Mouse (Mus musculus): ENCODE measurements around the gene Gpr27. TPM values are rescaled to one million over a fixed set of nuclear protein-coding genes. Genes with fewer than 3 reads are reported as not detected.

Gene Gpr27
- polyA plus RNA-seq, 1 experiment from 2014 or later: 1.0 TPM

- Histone ChIP-seq H3K4me1 (replicated peaks) (no peaks in the 10 kb centered on the region), H3K4me3 (no peak overlapping the region), H3K27ac (no peak overlapping the region), H3K9ac (no peak overlapping the region), H3K4me2 (no peak overlapping the region), H3K9me3 (replicated peaks) (no peaks in the 10 kb centered on the region), H3K36me3 (no peaks in the 10 kb centered on the region), H3K27me3 (0 out of 2 replicates have a peak, but pooled peaks cover 3% of the 10 kb centered on the region)
- WGBS: 76% methylated on average over 11 of the region's 11 CpGs
- ATAC-seq (replicated peaks; ENCODE audit: insufficient number of reproducible peaks, insufficient read depth, low FRiP score, low read depth): no peak
Observed at GRCm38 (mm10) chr6:99678108-99678507, 14.4 kb upstream of the Gpr27 start.

- no peak for ATAC-seq (replicated peaks; ENCODE audit: insufficient number of reproducible peaks, insufficient read depth, low FRiP score, low read depth)
- Histone ChIP-seq H3K4me2 (no peak overlapping the region), H3K9me3 (replicated peaks) (no peaks in the 10 kb centered on the region), H3K9ac (no peak overlapping the region), H3K27me3 (peaks cover 2% of the 10 kb centered on the region; the same call in 1 of the 2 replicates), H3K36me3 (no peaks in the 10 kb centered on the region), H3K4me3 (no peak overlapping the region), H3K4me1 (replicated peaks) (no peaks in the 10 kb centered on the region), H3K27ac (no peak overlapping the region)
- 86% methylated on average over 5 of the region's 5 CpGs for WGBS
Observed at GRCm38 (mm10) chr6:99683974-99684373, 8.5 kb upstream of the Gpr27 start.

GRCm38 (mm10) chr6:99684899-99685298 is 7.6 kb upstream of the Gpr27 start:
- H3K9ac ChIP-seq: no peak overlapping the region
- 53% methylated on average over 5 of the region's 5 CpGs for WGBS
- H3K27ac ChIP-seq: no peak overlapping the region
- H3K4me3 ChIP-seq: no peak overlapping the region
- no peaks in the 10 kb centered on the region for H3K9me3 ChIP-seq (replicated peaks)
- peaks cover 11% of the 10 kb centered on the region for H3K27me3 ChIP-seq
- H3K4me2 ChIP-seq: no peak overlapping the region
- H3K4me1 ChIP-seq (replicated peaks): no peaks in the 10 kb centered on the region
- ATAC-seq (replicated peaks; ENCODE audit: insufficient number of reproducible peaks, insufficient read depth, low FRiP score, low read depth): no peak
- H3K36me3 ChIP-seq: no peaks in the 10 kb centered on the region

GRCm38 (mm10) chr6:99688513-99688912 is 4.0 kb upstream of the Gpr27 start:
- Histone ChIP-seq H3K27ac (no peak overlapping the region), H3K27me3 (peaks cover 47% of the 10 kb centered on the region), H3K4me2 (no peak overlapping the region), H3K36me3 (no peaks in the 10 kb centered on the region), H3K4me3 (no peak overlapping the region), H3K4me1 (replicated peaks) (peaks cover 13% of the 10 kb centered on the region), H3K9ac (no peak overlapping the region), H3K9me3 (replicated peaks) (no peaks in the 10 kb centered on the region)
- ATAC-seq (replicated peaks; ENCODE audit: insufficient number of reproducible peaks, insufficient read depth, low FRiP score, low read depth): no peak
- WGBS: 57% methylated on average over 6 of the region's 6 CpGs

- Histone ChIP-seq H3K27me3 (peaks cover 78% of the 10 kb centered on the region), H3K9me3 (replicated peaks) (no peaks in the 10 kb centered on the region), H3K4me1 (replicated peaks) (peaks cover 16% of the 10 kb centered on the region), H3K4me3 (peak overlapping the region; percentile 74), H3K27ac (no peak overlapping the region), H3K36me3 (no peaks in the 10 kb centered on the region), H3K4me2 (peak overlapping the region; percentile 95), H3K9ac (peak overlapping the region; percentile 67)
- 7% methylated on average over 25 of the region's 25 CpGs for WGBS
- no peak for ATAC-seq (replicated peaks; ENCODE audit: insufficient number of reproducible peaks, insufficient read depth, low FRiP score, low read depth)
Observed at GRCm38 (mm10) chr6:99691666-99692205, 743 bp upstream of the Gpr27 start.

GRCm38 (mm10) chr6:99692916-99693841 is 700 bp downstream of the Gpr27 start:
- WGBS: 1% methylated on average over 106 of the region's 110 CpGs
- Histone ChIP-seq H3K27me3 (peaks cover 91% of the 10 kb centered on the region), H3K9me3 (replicated peaks) (no peaks in the 10 kb centered on the region), H3K4me3 (peak overlapping the region; percentile 74), H3K36me3 (no peaks in the 10 kb centered on the region), H3K4me2 (peak overlapping the region; percentile 95), H3K9ac (peak overlapping the region; percentile 67), H3K27ac (no peak overlapping the region), H3K4me1 (replicated peaks) (peaks cover 16% of the 10 kb centered on the region)
- peak; percentile 28; the same call in 1 of the 2 replicates for ATAC-seq (replicated peaks; ENCODE audit: insufficient number of reproducible peaks, insufficient read depth, low FRiP score, low read depth)

GRCm38 (mm10) chr6:99700484-99700883 is 8.0 kb downstream of the Gpr27 start:
- H3K4me2 ChIP-seq: no peak overlapping the region
- no peak for ATAC-seq (replicated peaks; ENCODE audit: insufficient number of reproducible peaks, insufficient read depth, low FRiP score, low read depth)
- H3K4me1 ChIP-seq (replicated peaks): no peaks in the 10 kb centered on the region
- H3K4me3 ChIP-seq: no peak overlapping the region
- peaks cover 34% of the 10 kb centered on the region for H3K27me3 ChIP-seq
- no peak overlapping the region for H3K9ac ChIP-seq
- 59% methylated on average over 3 of the region's 3 CpGs for WGBS
- H3K27ac ChIP-seq: no peak overlapping the region
- H3K36me3 ChIP-seq: no peaks in the 10 kb centered on the region
- no peaks in the 10 kb centered on the region for H3K9me3 ChIP-seq (replicated peaks)

- no peaks in the 10 kb centered on the region for H3K9me3 ChIP-seq (replicated peaks)
- no peak for ATAC-seq (replicated peaks; ENCODE audit: insufficient number of reproducible peaks, insufficient read depth, low FRiP score, low read depth)
- H3K36me3 ChIP-seq: no peaks in the 10 kb centered on the region
- H3K4me2 ChIP-seq: no peak overlapping the region
- 67% methylated on average over 11 of the region's 11 CpGs for WGBS
- H3K4me1 ChIP-seq (replicated peaks): no peaks in the 10 kb centered on the region
- H3K9ac ChIP-seq: no peak overlapping the region
- H3K27ac ChIP-seq: no peak overlapping the region
- H3K4me3 ChIP-seq: no peak overlapping the region
- peaks cover 17% of the 10 kb centered on the region for H3K27me3 ChIP-seq
Observed at GRCm38 (mm10) chr6:99711576-99712101, 19.2 kb downstream of the Gpr27 start.

- WGBS: 78% methylated on average over 5 of the region's 5 CpGs
Observed at GRCm38 (mm10) chr6:99713256-99713655, 20.8 kb downstream of the Gpr27 start.

GRCm38 (mm10) chr6:99715191-99715590 is 22.7 kb downstream of the Gpr27 start:
- peaks cover 13% of the 10 kb centered on the region for H3K27me3 ChIP-seq
- no peaks in the 10 kb centered on the region for H3K36me3 ChIP-seq
- no peak overlapping the region for H3K9ac ChIP-seq
- H3K4me1 ChIP-seq (replicated peaks): no peaks in the 10 kb centered on the region
- no peak overlapping the region for H3K4me2 ChIP-seq
- H3K4me3 ChIP-seq: no peak overlapping the region
- ATAC-seq (replicated peaks; ENCODE audit: insufficient number of reproducible peaks, insufficient read depth, low FRiP score, low read depth): no peak
- 49% methylated on average over 6 of the region's 6 CpGs for WGBS
- H3K9me3 ChIP-seq (replicated peaks): no peaks in the 10 kb centered on the region
- no peak overlapping the region for H3K27ac ChIP-seq

More at GRCm38 (mm10) chr6:99713256-99713655, 20.8 kb downstream of the Gpr27 start:
- H3K27me3 ChIP-seq: peaks cover 16% of the 10 kb centered on the region
- no peak overlapping the region for H3K9ac ChIP-seq
- no peak overlapping the region for H3K4me3 ChIP-seq
- no peak overlapping the region for H3K27ac ChIP-seq
- ATAC-seq (replicated peaks; ENCODE audit: insufficient number of reproducible peaks, insufficient read depth, low FRiP score, low read depth): no peak
- no peaks in the 10 kb centered on the region for H3K4me1 ChIP-seq (replicated peaks)
- H3K4me2 ChIP-seq: no peak overlapping the region
- no peaks in the 10 kb centered on the region for H3K36me3 ChIP-seq
- no peaks in the 10 kb centered on the region for H3K9me3 ChIP-seq (replicated peaks)

GRCm38 (mm10) chr6:99715913-99716312 is 23.4 kb downstream of the Gpr27 start:
- Histone ChIP-seq H3K4me3 (no peak overlapping the region), H3K27me3 (peaks cover 13% of the 10 kb centered on the region), H3K36me3 (no peaks in the 10 kb centered on the region), H3K27ac (no peak overlapping the region), H3K9me3 (replicated peaks) (no peaks in the 10 kb centered on the region), H3K4me2 (no peak overlapping the region), H3K9ac (no peak overlapping the region), H3K4me1 (replicated peaks) (no peaks in the 10 kb centered on the region)
- ATAC-seq (replicated peaks; ENCODE audit: insufficient number of reproducible peaks, insufficient read depth, low FRiP score, low read depth): no peak
- 56% methylated on average over 6 of the region's 6 CpGs for WGBS
